Mouse (Mus musculus): ENCODE data around the gene Olfr679. TPM values are rescaled to one million over a fixed set of nuclear protein-coding genes. Genes with fewer than 3 reads are reported as not detected.
"Not testable (repeated sequence)": the region's sequence is repeated elsewhere in the genome, so short reads cannot be mapped to it uniquely, and the experiment has no call there.

The Olfr679 gene
- not detected in 2 replicates for polyA plus RNA-seq (2014; fragmentation: Nextera tagmentation; extraction: Ambion mirVana)

DNA sequence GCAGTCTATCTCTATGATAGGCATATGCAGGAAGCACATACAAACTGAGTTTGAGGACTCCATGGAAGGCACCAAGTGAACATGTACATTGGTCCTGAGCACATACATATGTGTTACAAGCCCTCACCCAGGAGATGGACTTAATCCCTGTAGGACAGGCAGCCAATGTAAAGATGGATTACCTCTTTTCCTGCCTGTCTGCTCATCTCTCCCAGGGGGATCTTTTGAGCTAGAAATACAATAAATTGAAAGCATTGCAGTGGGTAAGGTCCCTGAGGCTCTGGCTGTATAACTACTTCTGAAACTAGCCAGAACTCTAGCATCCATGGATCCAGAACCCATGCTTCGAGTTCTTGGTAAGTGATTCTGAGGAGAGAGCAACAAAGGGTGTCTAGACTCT lies at the start of gene Olfr679:
TSS of gene Olfr679 (plus strand) at position 301 of the 400 bp plus-strand sequence.
- Histone ChIP-seq H3K4me1 (replicated peaks; ENCODE audit: control insufficient read depth, insufficient read depth, low read length) (no peaks in the 10 kb centered on the region), H3K27ac (no peak within 1 kb of the TSS), H3K9ac (no peak within 1 kb of the TSS), H3K4me2 (replicated peaks) (no peak within 1 kb of the TSS), H3K4me3 (replicated peaks; ENCODE audit: low read length) (no peak within 1 kb of the TSS), H3K36me3 (replicated peaks; ENCODE audit: control insufficient read depth, insufficient read depth) (no peaks in the 10 kb centered on the region), H3K27me3 (ENCODE audit: control insufficient read depth, insufficient read depth, low read length) (no peaks in the 10 kb centered on the region), H3K9me3 (ENCODE audit: control insufficient read depth, low read length) (no peaks in the 10 kb centered on the region)
- WGBS: 70% methylated on average over 1 of the region's 1 CpGs
- ATAC-seq (ENCODE audit: low FRiP score) (no peak), DNase-seq (ENCODE audit: low spot score) (no peak)

DNA sequence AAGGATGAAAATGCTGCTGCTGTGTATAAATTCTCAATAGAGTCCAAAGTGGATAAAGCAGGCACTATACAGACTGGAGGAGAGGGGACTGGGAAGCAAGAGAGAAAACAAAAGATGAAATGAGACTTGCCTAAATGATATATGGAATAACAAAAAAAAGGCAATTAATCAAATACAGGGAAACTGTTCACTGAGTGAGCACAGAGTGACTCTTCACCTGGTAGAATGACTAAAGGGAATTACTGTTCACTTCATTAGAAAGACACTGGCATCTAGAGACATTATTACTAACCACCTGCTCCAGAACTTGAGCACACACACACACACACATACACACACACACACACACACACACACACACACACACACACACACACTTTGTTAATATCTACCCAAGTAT lies 48.6 kb upstream of the Olfr679 start, which contains the start of gene Olfr676:
TSS of gene Olfr676 (plus strand) at position 301 of the 400 bp plus-strand sequence.
- Histone ChIP-seq H3K9me3 (ENCODE audit: control insufficient read depth, low read length) (no peaks in the 10 kb centered on the region), H3K36me3 (replicated peaks; ENCODE audit: control insufficient read depth, insufficient read depth) (no peaks in the 10 kb centered on the region), H3K4me2 (replicated peaks) (no peak within 1 kb of the TSS), H3K27ac (no peak within 1 kb of the TSS), H3K4me1 (replicated peaks; ENCODE audit: control insufficient read depth, insufficient read depth, low read length) (no peaks in the 10 kb centered on the region), H3K27me3 (ENCODE audit: control insufficient read depth, insufficient read depth, low read length) (no peaks in the 10 kb centered on the region), H3K4me3 (replicated peaks; ENCODE audit: low read length) (no peak within 1 kb of the TSS), H3K9ac (no peak within 1 kb of the TSS)
- ATAC-seq (ENCODE audit: low FRiP score): no peak
- DNase-seq (ENCODE audit: low spot score): no peak

GRCm38 (mm10) chr7:105033836-105034235 lies 47.2 kb upstream of the Olfr679 start:
- 57% methylated on average over 5 of the region's 5 CpGs for WGBS
- H3K4me3 ChIP-seq (replicated peaks; ENCODE audit: low read length); H3K27me3 ChIP-seq (ENCODE audit: control insufficient read depth, insufficient read depth, low read length); H3K36me3 ChIP-seq (replicated peaks; ENCODE audit: control insufficient read depth, insufficient read depth); ATAC-seq (ENCODE audit: low FRiP score); H3K4me2 ChIP-seq (replicated peaks); H3K9ac ChIP-seq; H3K4me1 ChIP-seq (replicated peaks; ENCODE audit: control insufficient read depth, insufficient read depth, low read length); H3K9me3 ChIP-seq (ENCODE audit: control insufficient read depth, low read length); H3K27ac ChIP-seq: not testable (repeated sequence)
- peak; percentile 34 for DNase-seq (ENCODE audit: low spot score)

GRCm38 (mm10) chr7:105058951-105059350 lies 22.1 kb upstream of the Olfr679 start:
- ATAC-seq (ENCODE audit: low FRiP score) (no peak), DNase-seq (ENCODE audit: low spot score) (no peak)
- Histone ChIP-seq H3K4me2 (replicated peaks) (no peak overlapping the region), H3K4me3 (replicated peaks; ENCODE audit: low read length) (no peak overlapping the region), H3K27ac (no peak overlapping the region), H3K36me3 (replicated peaks; ENCODE audit: control insufficient read depth, insufficient read depth) (no peaks in the 10 kb centered on the region), H3K9ac (no peak overlapping the region), H3K27me3 (ENCODE audit: control insufficient read depth, insufficient read depth, low read length) (no peaks in the 10 kb centered on the region), H3K9me3 (ENCODE audit: control insufficient read depth, low read length) (no peaks in the 10 kb centered on the region), H3K4me1 (replicated peaks; ENCODE audit: control insufficient read depth, insufficient read depth, low read length) (no peaks in the 10 kb centered on the region)

DNA sequence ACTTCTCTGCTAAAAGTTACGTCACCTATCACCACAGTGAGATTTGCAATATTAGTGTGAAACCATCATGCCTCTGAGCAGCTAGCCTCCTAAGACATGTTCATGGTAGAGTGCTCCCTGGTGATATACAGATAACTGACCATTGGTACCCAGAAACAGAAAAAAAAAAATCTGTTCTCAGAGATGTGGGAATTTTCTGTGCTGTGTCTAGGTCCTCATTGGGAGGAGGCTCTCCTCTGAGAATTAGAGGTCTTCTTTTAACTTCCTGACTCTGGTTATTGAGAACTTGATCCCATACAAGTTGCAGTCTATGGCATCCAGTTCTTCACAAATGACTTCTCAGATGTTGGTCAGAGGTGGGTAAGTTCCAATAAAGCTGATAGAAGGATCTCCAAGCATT lies 16.8 kb upstream of the Olfr679 start, which contains the start of gene Olfr678:
TSS of gene Olfr678 (plus strand) at position 301 of the 400 bp plus-strand sequence.
- H3K36me3 ChIP-seq (replicated peaks; ENCODE audit: control insufficient read depth, insufficient read depth): no peaks in the 10 kb centered on the region
- no peaks in the 10 kb centered on the region for H3K4me1 ChIP-seq (replicated peaks; ENCODE audit: control insufficient read depth, insufficient read depth, low read length)
- H3K9me3 ChIP-seq (ENCODE audit: control insufficient read depth, low read length): no peaks in the 10 kb centered on the region
- ATAC-seq (ENCODE audit: low FRiP score): no peak
- 100% methylated on average over 1 of the region's 1 CpGs for WGBS
- H3K4me3 ChIP-seq (replicated peaks; ENCODE audit: low read length): no peak within 1 kb of the TSS
- DNase-seq (ENCODE audit: low spot score): no peak
- H3K27me3 ChIP-seq (ENCODE audit: control insufficient read depth, insufficient read depth, low read length): no peaks in the 10 kb centered on the region
- no peak within 1 kb of the TSS for H3K27ac ChIP-seq
- no peak within 1 kb of the TSS for H3K9ac ChIP-seq
- H3K4me2 ChIP-seq (replicated peaks): no peak within 1 kb of the TSS

- ATAC-seq (ENCODE audit: low FRiP score); H3K4me2 ChIP-seq (replicated peaks); H3K27me3 ChIP-seq (ENCODE audit: control insufficient read depth, insufficient read depth, low read length); H3K4me1 ChIP-seq (replicated peaks; ENCODE audit: control insufficient read depth, insufficient read depth, low read length); H3K9me3 ChIP-seq (ENCODE audit: control insufficient read depth, low read length); H3K36me3 ChIP-seq (replicated peaks; ENCODE audit: control insufficient read depth, insufficient read depth); H3K27ac ChIP-seq; H3K9ac ChIP-seq; DNase-seq (ENCODE audit: low spot score); H3K4me3 ChIP-seq (replicated peaks; ENCODE audit: low read length): not testable (repeated sequence)
Measured at GRCm38 (mm10) chr7:105092717-105093116, 11.7 kb downstream of the Olfr679 start, which contains the start of gene Olfr680-ps1. Olfr680-ps1 (minus strand) TSS chr7:105092817.

DNA sequence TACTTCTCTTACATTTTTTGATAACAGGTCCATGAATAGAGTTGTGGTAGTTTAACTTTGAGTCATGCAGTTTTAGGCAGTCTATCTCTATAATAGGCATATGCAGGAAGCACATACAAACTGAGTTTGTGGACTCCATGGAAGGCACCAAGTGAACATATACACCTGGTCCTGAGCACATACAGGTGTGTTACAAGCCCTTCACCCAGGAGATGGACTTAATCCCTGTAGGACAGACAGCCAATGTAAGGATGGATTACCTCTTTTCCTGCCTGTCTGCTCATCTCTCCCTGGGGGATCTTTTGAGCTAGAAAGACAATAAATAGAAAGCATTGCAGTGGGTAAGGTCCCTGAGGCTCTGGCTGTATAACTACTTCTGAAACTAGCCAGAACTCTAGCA lies 35.5 kb downstream of the Olfr679 start, which contains the start of gene Olfr681:
TSS of gene Olfr681 (plus strand) at position 301 of the 400 bp plus-strand sequence.
- H3K27ac ChIP-seq: no peak within 1 kb of the TSS
- no peak within 1 kb of the TSS for H3K4me2 ChIP-seq (replicated peaks)
- no peaks in the 10 kb centered on the region for H3K27me3 ChIP-seq (ENCODE audit: control insufficient read depth, insufficient read depth, low read length)
- H3K4me1 ChIP-seq (replicated peaks; ENCODE audit: control insufficient read depth, insufficient read depth, low read length): no peaks in the 10 kb centered on the region
- no peak within 1 kb of the TSS for H3K4me3 ChIP-seq (replicated peaks; ENCODE audit: low read length)
- no peak within 1 kb of the TSS for H3K9ac ChIP-seq
- DNase-seq (ENCODE audit: low spot score) (no peak), ATAC-seq (ENCODE audit: low FRiP score) (no peak)
- no peaks in the 10 kb centered on the region for H3K36me3 ChIP-seq (replicated peaks; ENCODE audit: control insufficient read depth, insufficient read depth)
- H3K9me3 ChIP-seq (ENCODE audit: control insufficient read depth, low read length): no peaks in the 10 kb centered on the region

Other genes starting within 250 kb of the Olfr679 start
- gene Usp17lb, start 238.6 kb upstream of the Olfr679 start, polyA plus RNA-seq (2014; fragmentation: Nextera tagmentation; extraction: Ambion mirVana): not detected in 2 replicates
- gene Usp17la, start 224.2 kb upstream of the Olfr679 start, polyA plus RNA-seq (2014; fragmentation: Nextera tagmentation; extraction: Ambion mirVana): not detected in 2 replicates
- not detected in 2 replicates for gene Olfr665, start 203.2 kb upstream of the Olfr679 start, polyA plus RNA-seq (2014; fragmentation: Nextera tagmentation; extraction: Ambion mirVana)
- gene Olfr666, start 185.3 kb upstream of the Olfr679 start, polyA plus RNA-seq (2014; fragmentation: Nextera tagmentation; extraction: Ambion mirVana): not detected in 2 replicates
- not detected in 2 replicates for gene Olfr667, start 159.7 kb upstream of the Olfr679 start, polyA plus RNA-seq (2014; fragmentation: Nextera tagmentation; extraction: Ambion mirVana)
- gene Olfr668, start 153.1 kb upstream of the Olfr679 start, polyA plus RNA-seq (2014; fragmentation: Nextera tagmentation; extraction: Ambion mirVana): not detected in 2 replicates
- gene Olfr669, start 147.0 kb upstream of the Olfr679 start, polyA plus RNA-seq (2014; fragmentation: Nextera tagmentation; extraction: Ambion mirVana): not detected in 2 replicates
- gene Olfr670, start 118.6 kb upstream of the Olfr679 start, polyA plus RNA-seq (2014; fragmentation: Nextera tagmentation; extraction: Ambion mirVana): not detected in 2 replicates
- gene Olfr671, start 102.1 kb upstream of the Olfr679 start, polyA plus RNA-seq (2014; fragmentation: Nextera tagmentation; extraction: Ambion mirVana): not detected in 2 replicates
- gene Olfr672, start 79.2 kb upstream of the Olfr679 start, polyA plus RNA-seq (2014; fragmentation: Nextera tagmentation; extraction: Ambion mirVana): not detected in 2 replicates
- gene Olfr675, start 52.7 kb upstream of the Olfr679 start, polyA plus RNA-seq (2014; fragmentation: Nextera tagmentation; extraction: Ambion mirVana): not detected in 2 replicates
- not detected in 2 replicates for gene Olfr676, start 48.5 kb upstream of the Olfr679 start, polyA plus RNA-seq (2014; fragmentation: Nextera tagmentation; extraction: Ambion mirVana)
- not detected in 2 replicates for gene Olfr677, start 29.8 kb upstream of the Olfr679 start, polyA plus RNA-seq (2014; fragmentation: Nextera tagmentation; extraction: Ambion mirVana)
- not detected in 2 replicates for gene Olfr678, start 16.7 kb upstream of the Olfr679 start, polyA plus RNA-seq (2014; fragmentation: Nextera tagmentation; extraction: Ambion mirVana)
- not detected in 2 replicates for gene Olfr680-ps1, start 11.6 kb downstream of the Olfr679 start, polyA plus RNA-seq (2014; fragmentation: Nextera tagmentation; extraction: Ambion mirVana)
- not detected in 2 replicates for gene Olfr681, start 35.6 kb downstream of the Olfr679 start, polyA plus RNA-seq (2014; fragmentation: Nextera tagmentation; extraction: Ambion mirVana)
- gene Olfr683, start 65.8 kb downstream of the Olfr679 start, polyA plus RNA-seq (2014; fragmentation: Nextera tagmentation; extraction: Ambion mirVana): not detected in 2 replicates
- gene Olfr684, start 82.4 kb downstream of the Olfr679 start, polyA plus RNA-seq (2014; fragmentation: Nextera tagmentation; extraction: Ambion mirVana): not detected in 2 replicates
- not detected in 2 replicates for gene Olfr685, start 104.8 kb downstream of the Olfr679 start, polyA plus RNA-seq (2014; fragmentation: Nextera tagmentation; extraction: Ambion mirVana)
- not detected in 2 replicates for gene Olfr686, start 126.3 kb downstream of the Olfr679 start, polyA plus RNA-seq (2014; fragmentation: Nextera tagmentation; extraction: Ambion mirVana)
- not detected in 2 replicates for gene Olfr688, start 206.9 kb downstream of the Olfr679 start, polyA plus RNA-seq (2014; fragmentation: Nextera tagmentation; extraction: Ambion mirVana)
- gene Olfr689, start 230.0 kb downstream of the Olfr679 start, polyA plus RNA-seq (2014; fragmentation: Nextera tagmentation; extraction: Ambion mirVana): not detected in 2 replicates